Mouse (Mus musculus) kidney, adult 9 months (tissue): Measurements from ENCODE around the gene Vmn1r114.
"Not testable (repeated sequence)": the region's sequence is repeated elsewhere in the genome, so short reads cannot be mapped to it uniquely, and the experiment has no call there.

ENCODE experiments used
- DNase-seq: peaks from one replicate; pipeline ENCODE4 v3.0.0; 2022

Gene Vmn1r114

DNA sequence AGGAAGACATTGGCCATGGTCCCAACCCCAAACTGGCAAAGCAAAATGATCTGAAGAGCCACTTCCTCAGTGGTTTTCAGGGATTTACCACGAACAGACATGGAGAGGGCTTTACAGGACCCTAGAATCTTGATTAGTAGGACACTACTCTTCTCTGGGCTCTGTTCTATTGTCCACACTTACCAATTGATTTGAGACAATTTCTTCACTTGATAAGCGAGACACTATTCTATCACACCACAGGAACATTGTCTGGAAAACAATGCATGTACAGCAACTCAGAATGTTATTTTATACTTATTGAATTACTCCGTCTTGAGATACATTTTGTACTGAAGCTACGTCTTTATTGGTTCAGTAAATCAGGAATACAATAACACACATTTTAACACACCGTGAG lies at the start of gene Vmn1r114:
Gene Vmn1r114, minus strand, starts transcription at position 101 of the 400 bp plus-strand sequence.
- not testable (repeated sequence) for DNase-seq

DNA sequence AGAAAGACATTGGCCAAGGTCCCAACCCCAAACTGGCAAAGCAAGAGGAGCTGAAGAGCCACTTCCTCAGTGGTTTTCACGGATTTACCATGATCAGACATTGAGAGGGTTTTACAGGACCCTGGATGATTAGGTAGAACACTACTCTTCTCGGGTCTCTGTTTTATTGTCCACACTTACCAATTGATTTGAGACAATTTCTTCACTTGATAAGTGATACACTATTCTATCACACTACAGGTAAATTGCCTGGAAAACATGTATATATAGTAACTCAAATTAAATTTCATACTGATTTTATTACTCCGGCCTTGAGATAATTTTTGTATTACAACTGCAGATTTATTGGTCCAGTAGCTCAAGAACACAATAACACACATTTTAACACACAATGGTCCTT lies 32.9 kb upstream of the Vmn1r114 start, which contains the start of gene Vmn1r115:
Gene Vmn1r115, minus strand, starts transcription at position 101 of the 400 bp plus-strand sequence.
- not testable (repeated sequence) for DNase-seq

DNA sequence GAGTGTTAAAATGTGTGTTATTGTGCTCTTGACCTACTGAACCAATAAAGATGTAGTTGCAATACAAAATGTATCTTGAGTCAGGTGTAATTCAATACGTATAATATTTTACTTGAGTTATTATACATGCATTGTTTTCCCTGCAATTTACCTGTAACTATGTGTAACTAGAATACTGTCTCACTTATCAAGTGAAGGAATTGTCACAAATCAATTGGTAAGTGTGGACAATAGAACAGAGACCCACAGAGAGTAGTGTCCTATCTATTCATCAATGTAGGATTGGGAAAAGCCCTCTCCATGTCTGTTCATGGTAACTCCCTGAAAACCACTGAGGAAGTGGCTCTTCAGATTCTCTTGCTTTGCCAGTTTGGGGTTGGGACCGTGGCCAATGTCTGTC lies 25.0 kb downstream of the Vmn1r114 start, which contains the start of gene Vmn1r113:
Gene Vmn1r113, plus strand, starts transcription at position 301 of the 400 bp plus-strand sequence.
- DNase-seq = not testable (repeated sequence)

DNA sequence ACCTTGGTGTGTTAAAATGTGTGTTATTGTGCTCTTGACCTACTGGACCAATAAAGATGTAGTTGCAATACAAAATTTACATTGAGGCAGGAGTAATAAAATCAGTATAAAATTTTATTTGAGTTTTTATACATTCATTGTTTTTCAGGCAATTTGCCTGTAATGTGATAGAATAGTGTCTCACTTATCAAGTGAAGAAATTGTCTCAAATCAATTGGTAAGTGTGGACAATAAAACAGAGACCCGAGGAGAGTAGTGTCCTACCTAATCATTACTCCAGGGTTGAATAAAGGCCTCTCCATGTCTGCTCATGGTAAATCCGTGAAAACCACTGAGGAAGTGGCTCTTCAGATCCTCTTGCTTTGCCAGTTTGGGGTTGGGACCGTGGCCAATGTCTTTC lies 41.1 kb downstream of the Vmn1r114 start, which contains the start of gene Vmn1r112:
Gene Vmn1r112, plus strand, starts transcription at position 301 of the 400 bp plus-strand sequence.
- DNase-seq = not testable (repeated sequence)
